Comparison of ENCODE assay signal across 8 mouse cellular contexts in the genomic region with DNA sequence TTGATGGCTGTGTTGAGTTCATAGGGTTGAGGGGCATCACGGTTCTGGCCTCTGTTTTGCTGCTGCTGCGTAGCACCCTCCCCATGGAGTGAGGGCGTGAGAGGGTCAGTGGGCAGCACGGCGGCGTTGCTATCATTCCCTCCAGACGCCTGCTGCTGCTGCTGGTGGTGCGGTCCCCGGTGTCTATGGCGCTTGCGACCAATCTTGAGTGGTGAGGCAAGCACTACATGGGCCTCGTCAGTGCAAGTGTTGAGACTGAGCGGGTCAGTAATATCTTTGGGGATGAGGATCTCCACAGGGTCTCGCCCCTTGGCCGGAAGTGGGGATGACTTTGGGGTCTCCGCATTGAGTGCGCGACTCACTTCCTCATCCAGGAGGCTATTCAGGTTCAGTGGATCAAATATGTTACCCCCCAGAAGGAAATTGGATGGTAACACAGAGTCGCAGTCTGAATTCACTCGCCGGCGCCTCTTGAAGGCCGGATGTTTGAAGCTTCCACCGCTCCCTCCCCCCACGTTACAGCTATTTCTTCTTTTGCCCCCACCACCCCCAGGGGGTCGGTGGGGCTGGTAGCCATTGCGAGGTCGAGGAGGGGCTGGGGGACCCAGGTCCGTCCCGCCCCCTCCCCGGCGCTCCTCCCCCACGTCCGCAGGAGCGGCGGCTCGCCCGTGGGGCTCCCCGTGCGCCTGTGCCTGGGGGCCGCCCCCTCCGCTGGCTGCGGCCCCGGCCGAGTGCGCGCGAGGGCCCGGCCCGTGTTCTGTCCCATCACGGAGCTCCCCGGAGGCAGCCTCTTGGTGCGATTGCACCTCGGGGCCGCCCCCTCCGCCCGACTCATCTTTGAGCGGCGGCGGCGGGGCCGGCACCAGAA. TPM values are rescaled to one million over a fixed set of nuclear protein-coding genes. Genes with fewer than 3 reads are reported as not detected.
DNase-seq lines count a peak whose midpoint lies in the region; ATAC-seq lines count a peak whose summit lies in the region.

No protein-coding gene starts in this region.

- H3K36me3 ChIP-seq in forebrain, embryonic 11.5 days (ENCODE audit: control insufficient read depth, insufficient read depth, low read length), result peaks cover 19% of the 10 kb centered on the region
- peaks cover 30% of the 10 kb centered on the region for H3K36me3 ChIP-seq in hindbrain, embryonic 15.5 days
- H3K36me3 ChIP-seq in liver, embryonic 12.5 days, result peaks cover 48% of the 10 kb centered on the region

- no peaks in the 10 kb centered on the region for H3K9me3 ChIP-seq in forebrain, embryonic 11.5 days (ENCODE audit: control insufficient read depth, low read length)
- H3K9me3 ChIP-seq in hindbrain, embryonic 15.5 days, result no peaks in the 10 kb centered on the region
- no peaks in the 10 kb centered on the region for H3K9me3 ChIP-seq in liver, embryonic 12.5 days (replicated peaks)

- ATAC-seq in activated CD4-positive, CD25-positive, alpha-beta regulatory T cell, adult 4 months, result peak; percentile 0
- ATAC-seq in forebrain, embryonic 11.5 days (replicated peaks; ENCODE audit: low FRiP score), result peak; percentile 5
- peak; percentile 9; the same call in 1 of the 2 replicates for ATAC-seq in hindbrain, embryonic 15.5 days (ENCODE audit: low FRiP score, low read depth)
- peak; percentile 13 for ATAC-seq in liver, embryonic 12.5 days

- DNase-seq in ovary, postnatal 10 days (ENCODE audit: low spot score), result peak; percentile 15
- no peak for DNase-seq in ovary, adult 18-20 months (ENCODE audit: low spot score)
- DNase-seq in forebrain, embryonic 11.5 days (ENCODE audit: low spot score), result peak; percentile 80
- peak; percentile 35 for DNase-seq in neural tube, embryonic 10.5 days (ENCODE audit: extremely low spot score, low spot score)
- DNase-seq in c-Kit-positive CD71-positive TER-119-positive erythroid progenitor cells, embryonic 14.5 days (ENCODE audit: low spot score), result no peak

- H3K9ac ChIP-seq in forebrain, embryonic 11.5 days (ENCODE audit: low read length), result peak overlapping the region; percentile 92
- peak overlapping the region; percentile 93 for H3K9ac ChIP-seq in hindbrain, embryonic 15.5 days
- peak overlapping the region; percentile 91 for H3K9ac ChIP-seq in liver, embryonic 12.5 days

- H3K4me2 ChIP-seq in forebrain, embryonic 11.5 days (ENCODE audit: low read depth, low read length, severe bottlenecking), result peak overlapping the region; percentile 90
- H3K4me2 ChIP-seq in hindbrain, embryonic 15.5 days, result peak overlapping the region; percentile 79
- H3K4me2 ChIP-seq in liver, embryonic 12.5 days, result peak overlapping the region; percentile 98

- peaks cover 26% of the 10 kb centered on the region for H3K4me1 ChIP-seq in forebrain, embryonic 11.5 days (replicated peaks; ENCODE audit: control insufficient read depth, insufficient read depth, low read length)
- peaks cover 56% of the 10 kb centered on the region for H3K4me1 ChIP-seq in hindbrain, embryonic 15.5 days (replicated peaks)
- H3K4me1 ChIP-seq in liver, embryonic 12.5 days, result peaks cover 58% of the 10 kb centered on the region

- peak overlapping the region; percentile 85 for H3K4me3 ChIP-seq in forebrain, embryonic 11.5 days (ENCODE audit: low read depth, low read length)
- H3K4me3 ChIP-seq in hindbrain, embryonic 15.5 days, result peak overlapping the region; percentile 77
- H3K4me3 ChIP-seq in liver, embryonic 12.5 days, result peak overlapping the region; percentile 76

- WGBS in forebrain, embryonic 11.5 days, result 7% methylated on average over 56 of the region's 62 CpGs
- 2% methylated on average over 44 of the region's 62 CpGs for WGBS in hindbrain, embryonic 15.5 days
- WGBS in liver, embryonic 12.5 days (ENCODE audit: insufficient replicate concordance), result 2% methylated on average over 62 of the region's 62 CpGs

- H3K27me3 ChIP-seq in forebrain, embryonic 11.5 days (ENCODE audit: control insufficient read depth, insufficient read depth, low read length), result no peaks in the 10 kb centered on the region; the same call in 1 of the 2 replicates
- H3K27me3 ChIP-seq in hindbrain, embryonic 15.5 days, result no peaks in the 10 kb centered on the region; the same call in 1 of the 2 replicates
- H3K27me3 ChIP-seq in liver, embryonic 12.5 days (replicated peaks), result peaks cover 4% of the 10 kb centered on the region; the same call in 1 of the 2 replicates

- peak overlapping the region; percentile 99 for H3K27ac ChIP-seq in forebrain, embryonic 11.5 days (ENCODE audit: low read depth, low read length)
- H3K27ac ChIP-seq in hindbrain, embryonic 15.5 days (replicated peaks), result peak overlapping the region; percentile 99
- peak overlapping the region; percentile 99 for H3K27ac ChIP-seq in liver, embryonic 12.5 days

RNA-seq across cellular contexts. Expression of a gene that starts 2.1 kb away (rescaled TPM):
- polyA plus RNA-seq in activated CD4-positive, CD25-positive, alpha-beta regulatory T cell, adult 4 months (2017; shearing (Covaris generic)), result 10 to 100 TPM; 22.4 to 26.9 TPM
- polyA plus RNA-seq in forebrain, embryonic 11.5 days (2014; fragmentation: Nextera tagmentation; extraction: Ambion mirVana), result 11.9 and 12.4 TPM in 2 replicates
- 9.7 and 11.0 TPM in 2 replicates for polyA plus RNA-seq in hindbrain, embryonic 15.5 days (2015; fragmentation: Nextera tagmentation; extraction: Ambion mirVana)
- 9.0 and 9.2 TPM in 2 replicates for polyA plus RNA-seq in liver, embryonic 12.5 days (2016; fragmentation: Nextera tagmentation; extraction: Ambion mirVana)

RNA-seq across cellular contexts. Expression of a gene that starts 2.2 kb away (rescaled TPM):
- polyA plus RNA-seq in activated CD4-positive, CD25-positive, alpha-beta regulatory T cell, adult 4 months (2017; shearing (Covaris generic)), result 10 to 100 TPM in 1 of 2 experiments, 1 to 10 TPM in 1; 5.9 to 10.9 TPM
- polyA plus RNA-seq in forebrain, embryonic 11.5 days (2014; fragmentation: Nextera tagmentation; extraction: Ambion mirVana), result 18.1 and 21.2 TPM in 2 replicates
- 11.9 and 12.8 TPM in 2 replicates for polyA plus RNA-seq in hindbrain, embryonic 15.5 days (2015; fragmentation: Nextera tagmentation; extraction: Ambion mirVana)
- 6.9 and 7.5 TPM in 2 replicates for polyA plus RNA-seq in liver, embryonic 12.5 days (2016; fragmentation: Nextera tagmentation; extraction: Ambion mirVana)

RNA-seq across cellular contexts. Expression of a gene that starts 6.7 kb away (rescaled TPM):
- polyA plus RNA-seq in activated CD4-positive, CD25-positive, alpha-beta regulatory T cell, adult 4 months (2017; shearing (Covaris generic)), result 1 to 10 TPM; 7.2 to 8.8 TPM
- polyA plus RNA-seq in forebrain, embryonic 11.5 days (2014; fragmentation: Nextera tagmentation; extraction: Ambion mirVana), result 72.8 and 77.9 TPM in 2 replicates
- polyA plus RNA-seq in hindbrain, embryonic 15.5 days (2015; fragmentation: Nextera tagmentation; extraction: Ambion mirVana), result 43.4 and 44.7 TPM in 2 replicates
- 38.6 and 39.2 TPM in 2 replicates for polyA plus RNA-seq in liver, embryonic 12.5 days (2016; fragmentation: Nextera tagmentation; extraction: Ambion mirVana)

RNA-seq across cellular contexts. Expression of a gene that starts 39.9 kb away (rescaled TPM):
- polyA plus RNA-seq in activated CD4-positive, CD25-positive, alpha-beta regulatory T cell, adult 4 months (2017; shearing (Covaris generic)), result 10 to 100 TPM; 62.9 to 82.3 TPM
- polyA plus RNA-seq in forebrain, embryonic 11.5 days (2014; fragmentation: Nextera tagmentation; extraction: Ambion mirVana), result 81.1 and 83.5 TPM in 2 replicates
- 84.5 and 88.6 TPM in 2 replicates for polyA plus RNA-seq in hindbrain, embryonic 15.5 days (2015; fragmentation: Nextera tagmentation; extraction: Ambion mirVana)
- 96.0 and 99.2 TPM in 2 replicates for polyA plus RNA-seq in liver, embryonic 12.5 days (2016; fragmentation: Nextera tagmentation; extraction: Ambion mirVana)

RNA-seq across cellular contexts. Expression of a gene that starts 44.0 kb away (rescaled TPM):
- polyA plus RNA-seq in activated CD4-positive, CD25-positive, alpha-beta regulatory T cell, adult 4 months (2017; shearing (Covaris generic)), result under 1 TPM in 1 of 2 experiments, not detected in 1; 0.19 TPM
- polyA plus RNA-seq in forebrain, embryonic 11.5 days (2014; fragmentation: Nextera tagmentation; extraction: Ambion mirVana), result 3.8 and 4.4 TPM in 2 replicates
- 44.1 and 48.5 TPM in 2 replicates for polyA plus RNA-seq in hindbrain, embryonic 15.5 days (2015; fragmentation: Nextera tagmentation; extraction: Ambion mirVana)
- 0.33 and 0.38 TPM in 2 replicates for polyA plus RNA-seq in liver, embryonic 12.5 days (2016; fragmentation: Nextera tagmentation; extraction: Ambion mirVana)

Comparison
In these comparisons a context has a peak if more than half of its experiments do, and no peak if none do; other contexts are left out.
1. DNase-seq: peak in ovary, postnatal 10 days (single experiment), forebrain, embryonic 11.5 days (single experiment) and neural tube, embryonic 10.5 days (single experiment); none in ovary, adult 18-20 months (single experiment) and c-Kit-positive CD71-positive TER-119-positive erythroid progenitor cells, embryonic 14.5 days (single experiment).
2. Peak in every context shown above with its lines, with median percentiles within 50 percentile points of each other: ATAC-seq, H3K27ac ChIP-seq, H3K4me2 ChIP-seq, H3K4me3 ChIP-seq and H3K9ac ChIP-seq.